Mouse (Mus musculus) spleen, adult 2 months (tissue): ENCODE measurements around the gene Fkbp14. TPM values are rescaled to one million over a fixed set of nuclear protein-coding genes. Genes with fewer than 3 reads are reported as not detected.

ENCODE experiments used
- DNase-seq, 2 experiments: peaks; one replicate each; pipeline versions ENCODE4 v3.0.0 to v3.0.0-alpha.2; 2012 to 2021; ENCODE audit warnings: low spot score in 2 of 2, low read depth in 1 of 2
- H3K27ac ChIP-seq: fragments of 200-500 bp; 2 replicates; pipeline ENCODE4 v1.5.1; 2012; ENCODE audit warnings: low read length, inconsistent platforms; ENCODE audit not compliant: insufficient read depth
- H3K27me3 ChIP-seq: fragments of 200-500 bp; 2 replicates; pipeline ENCODE4 v1.6.1; 2012; ENCODE audit warnings: mild to moderate bottlenecking, moderate library complexity, low read length, inconsistent platforms; ENCODE audit not compliant: control insufficient read depth, insufficient read depth
- H3K36me3 ChIP-seq: fragments of 200-500 bp; 2 replicates; pipeline ENCODE4 v1.6.1; 2012; ENCODE audit warnings: mild to moderate bottlenecking, low read length, inconsistent platforms; ENCODE audit not compliant: control insufficient read depth, insufficient read depth
- H3K4me1 ChIP-seq: fragments of 200-500 bp; 2 replicates; pipeline ENCODE4 v1.6.1; 2011; ENCODE audit warnings: inconsistent platforms; ENCODE audit not compliant: control insufficient read depth, insufficient read depth, insufficient read length
- H3K4me3 ChIP-seq: fragments of 200-500 bp; 2 replicates; pipeline ENCODE4 v1.5.1; 2011; ENCODE audit warnings: mild to moderate bottlenecking, inconsistent platforms; ENCODE audit not compliant: insufficient read depth, insufficient read length; ENCODE audit errors: extremely low read depth
- CTCF ChIP-seq: fragments of 200-500 bp; IDR thresholded peaks from 2 replicates; pipeline ENCODE4 v1.5.1; 2011; ENCODE audit warnings: mild to moderate bottlenecking, inconsistent platforms; ENCODE audit not compliant: insufficient read depth, insufficient read length, insufficient replicate concordance; ENCODE audit errors: extremely low read depth
- POLR2A ChIP-seq: fragments of 200-500 bp; IDR thresholded peaks from 2 replicates; pipeline ENCODE4 v1.6.1; 2011; ENCODE audit warnings: low read depth, low read length, inconsistent platforms
- WGBS: fragments of 180-500 bp; shearing (Covaris S2); methylation state at CpG from one replicate; pipeline ENCODE4 v1.1.7; 2018; 5-methylcytosine and 5-hydroxymethylcytosine counted together
- polyA plus RNA-seq: library from polyadenylated mRNA; depleted of rRNA; stranded (reverse); fragments of >200 nt; gene quantifications from 2 replicates; pipeline ENCODE4 v1.2.3, GENCODE M21; 2012; rRNA removed

The Fkbp14 gene
- 0.69 and 0.73 TPM in 2 replicates for polyA plus RNA-seq

DNA sequence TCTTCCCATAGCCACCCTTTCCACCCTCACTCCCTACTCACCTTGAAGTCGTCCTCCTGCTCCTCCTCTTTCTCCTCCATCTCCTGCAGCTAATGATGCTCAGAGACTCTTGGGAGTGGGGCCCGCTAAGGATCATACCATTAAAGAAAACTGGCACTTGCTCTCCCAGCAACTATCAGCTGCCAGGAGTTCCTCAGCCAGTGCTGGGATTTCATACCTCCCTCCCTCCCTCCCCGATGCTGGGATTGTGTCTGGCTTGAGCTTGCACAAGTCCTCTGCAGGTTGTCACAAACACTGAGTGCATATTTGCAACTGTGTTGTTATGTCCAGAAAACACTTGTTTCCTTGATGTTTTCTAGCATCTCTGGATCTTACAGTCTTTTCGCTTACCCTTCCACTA is at the start of gene Fkbp14:
TSS of gene Fkbp14 (minus strand) at position 101 of the 400 bp plus-strand sequence.
- Histone ChIP-seq H3K27me3 (peaks cover 8% of the 10 kb centered on the region), H3K4me3 (no peak within 1 kb of the TSS), H3K36me3 (no peaks in the 10 kb centered on the region), H3K27ac (no peak within 1 kb of the TSS), H3K4me1 (peaks cover 3% of the 10 kb centered on the region)
- WGBS: 86% methylated on average over 4 of the region's 4 CpGs
- no peak for TF ChIP-seq CTCF
- no peak for TF ChIP-seq POLR2A
- no peak for DNase-seq

DNA sequence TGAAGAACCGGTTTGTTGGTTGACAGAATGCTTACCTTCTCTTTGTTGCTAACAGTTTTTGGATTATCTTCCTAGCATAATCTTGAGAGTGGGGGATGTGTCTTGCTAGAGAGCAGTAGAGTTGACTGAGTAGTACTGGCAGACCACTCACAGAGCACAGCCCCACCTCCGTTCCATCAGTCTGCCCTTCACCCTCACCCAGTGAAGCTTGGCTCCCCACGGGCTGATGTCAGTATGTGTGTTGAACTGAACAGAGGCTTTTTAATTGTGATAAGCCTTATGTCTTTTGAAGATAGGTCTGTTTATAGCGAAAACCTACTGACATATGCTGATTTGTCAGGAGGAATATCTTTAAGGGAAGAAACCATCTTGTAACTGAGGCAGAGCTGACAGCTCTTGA is 46.1 kb upstream of the Fkbp14 start:
- Histone ChIP-seq H3K27ac (no peak overlapping the region), H3K27me3 (no peaks in the 10 kb centered on the region), H3K4me3 (no peak overlapping the region), H3K4me1 (no peaks in the 10 kb centered on the region), H3K36me3 (no peaks in the 10 kb centered on the region)
- TF ChIP-seq POLR2A (no peak), CTCF (no peak)
- no peak for DNase-seq
- WGBS: 89% methylated on average over 4 of the region's 4 CpGs

DNA sequence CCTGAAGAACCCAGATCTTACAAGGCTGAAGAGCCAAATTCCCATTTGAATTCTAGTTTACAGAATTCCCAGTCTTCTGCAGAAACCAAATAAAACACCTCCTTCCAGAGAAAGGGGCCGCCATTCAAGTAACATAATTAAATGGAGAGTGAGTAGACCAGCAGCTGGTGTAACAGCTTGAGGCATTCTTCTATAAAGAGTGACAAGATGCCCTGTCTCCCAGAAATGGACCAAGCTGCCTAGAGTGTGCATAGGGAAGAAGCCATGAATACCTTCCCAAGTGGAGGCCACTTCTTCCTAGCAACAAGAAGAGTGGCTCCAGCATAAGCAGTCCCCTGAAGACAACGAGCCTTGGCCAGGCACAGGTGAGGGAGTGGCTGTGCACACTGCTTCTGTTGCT is 44.8 kb upstream of the Fkbp14 start:
- DNase-seq: no peak
- H3K4me1 ChIP-seq: no peaks in the 10 kb centered on the region
- no peaks in the 10 kb centered on the region for H3K27me3 ChIP-seq
- WGBS: 92% methylated on average over 2 of the region's 2 CpGs
- no peak overlapping the region for H3K27ac ChIP-seq
- no peaks in the 10 kb centered on the region for H3K36me3 ChIP-seq
- TF ChIP-seq CTCF (no peak), POLR2A (no peak)
- no peak overlapping the region for H3K4me3 ChIP-seq

DNA sequence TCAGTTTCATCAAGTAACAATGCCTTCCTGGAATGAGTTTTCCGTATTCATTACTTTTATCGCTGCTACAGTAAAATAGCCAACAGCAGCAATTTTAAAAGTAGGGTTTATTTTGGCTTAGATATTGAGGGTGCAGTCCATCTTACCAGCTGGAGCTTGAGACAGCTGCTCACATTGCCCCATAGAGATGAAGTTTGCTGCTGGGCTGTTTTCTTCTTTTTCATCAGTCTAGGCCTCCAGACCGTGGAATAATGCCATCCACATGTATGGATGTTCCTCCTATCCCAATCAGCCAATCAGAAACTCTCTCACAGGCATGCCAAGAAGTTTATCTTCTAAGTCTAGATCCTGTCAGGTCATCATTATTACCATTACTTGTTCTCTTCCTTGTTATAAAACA is 42.8 kb upstream of the Fkbp14 start:
- 92% methylated on average over 3 of the region's 3 CpGs for WGBS
- Histone ChIP-seq H3K4me1 (no peaks in the 10 kb centered on the region), H3K36me3 (no peaks in the 10 kb centered on the region), H3K27me3 (no peaks in the 10 kb centered on the region), H3K27ac (no peak overlapping the region), H3K4me3 (no peak overlapping the region)
- no peak for TF ChIP-seq POLR2A
- TF ChIP-seq CTCF: no peak
- no peak for DNase-seq

DNA sequence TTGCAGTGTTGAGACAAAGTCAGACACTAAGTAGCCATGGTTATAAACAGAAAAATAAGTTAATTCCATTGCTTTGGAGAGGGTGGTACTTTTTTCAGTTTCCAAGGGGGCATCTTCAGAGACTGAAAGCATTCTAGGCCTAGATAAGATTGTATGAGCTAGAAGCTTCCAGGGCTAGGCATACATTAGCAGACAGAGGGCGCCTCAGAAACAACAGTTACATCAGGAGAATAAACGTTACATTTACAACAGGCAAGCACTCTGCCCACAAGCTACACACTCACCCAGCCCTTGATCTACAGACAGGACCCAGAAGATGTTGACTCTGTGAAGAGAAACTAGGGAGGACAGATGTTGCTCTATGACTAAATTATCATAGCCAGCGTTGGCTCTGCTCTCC is 34.4 kb upstream of the Fkbp14 start:
- Histone ChIP-seq H3K4me3 (no peak overlapping the region), H3K4me1 (no peaks in the 10 kb centered on the region), H3K27me3 (no peaks in the 10 kb centered on the region), H3K36me3 (no peaks in the 10 kb centered on the region), H3K27ac (no peak overlapping the region)
- TF ChIP-seq CTCF (no peak), POLR2A (no peak)
- DNase-seq: no peak
- WGBS: 64% methylated on average over 3 of the region's 3 CpGs

DNA sequence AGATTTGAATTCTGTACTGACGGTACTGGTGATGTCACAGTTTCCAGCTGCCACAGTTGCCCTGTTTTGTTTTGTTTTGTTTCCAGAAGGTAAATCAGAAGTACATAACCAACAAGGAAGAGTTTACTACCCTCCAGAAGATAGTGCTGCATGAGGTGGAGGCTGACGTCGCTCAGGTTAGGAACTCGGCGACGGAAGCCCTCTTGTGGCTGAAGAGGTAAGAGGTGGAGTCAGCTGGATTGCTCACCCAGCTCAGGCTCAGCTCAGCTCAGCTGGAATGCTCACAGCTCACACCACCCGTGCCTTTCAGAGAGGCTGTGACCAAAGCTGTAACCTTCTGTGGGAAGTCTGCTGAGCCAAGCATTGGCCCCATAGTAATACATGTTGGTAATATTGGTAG is 32.6 kb upstream of the Fkbp14 start:
- no peak overlapping the region for H3K4me3 ChIP-seq
- H3K4me1 ChIP-seq: no peaks in the 10 kb centered on the region
- WGBS: 56% methylated on average over 7 of the region's 7 CpGs
- H3K27me3 ChIP-seq: no peaks in the 10 kb centered on the region
- H3K36me3 ChIP-seq: no peaks in the 10 kb centered on the region
- DNase-seq: no peak
- no peak overlapping the region for H3K27ac ChIP-seq
- no peak for TF ChIP-seq POLR2A
- TF ChIP-seq CTCF: no peak

DNA sequence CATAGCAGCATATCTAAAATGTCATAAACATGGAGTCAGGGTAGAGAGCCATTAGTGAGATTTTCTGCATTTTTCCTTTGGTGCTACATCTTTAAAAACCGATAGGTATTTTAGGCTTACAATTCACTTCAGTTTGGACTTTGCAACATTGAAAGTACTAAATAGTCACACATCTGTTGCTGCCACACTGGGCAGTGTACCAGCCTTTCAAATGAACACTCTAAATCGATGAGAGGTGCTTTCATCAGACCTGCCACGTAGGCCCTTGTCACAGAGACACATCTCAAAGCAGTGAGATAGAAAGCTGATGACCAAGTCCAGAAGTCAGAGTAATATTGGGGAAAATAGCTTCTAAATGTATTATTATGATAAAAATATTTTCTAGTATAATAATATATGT is 31.3 kb upstream of the Fkbp14 start:
- DNase-seq: no peak
- Histone ChIP-seq H3K27ac (no peak overlapping the region), H3K27me3 (no peaks in the 10 kb centered on the region), H3K4me3 (no peak overlapping the region), H3K36me3 (no peaks in the 10 kb centered on the region), H3K4me1 (no peaks in the 10 kb centered on the region)
- WGBS: 89% methylated on average over 3 of the region's 3 CpGs
- TF ChIP-seq CTCF: no peak
- no peak for TF ChIP-seq POLR2A
